Mouse (Mus musculus): ENCODE measurements around the gene Cyp27b1. TPM values are rescaled to one million over a fixed set of nuclear protein-coding genes. Genes with fewer than 3 reads are reported as not detected.

Cyp27b1 gene
- polyA plus RNA-seq, 1 experiment, result not detected

- Histone ChIP-seq H3K9me3 (ENCODE audit: control insufficient read depth, low read length) (no peaks in the 10 kb centered on the region), H3K27me3 (ENCODE audit: control insufficient read depth) (peaks cover 41% of the 10 kb centered on the region), H3K4me3 (replicated peaks) (no peak overlapping the region), H3K4me1 (ENCODE audit: control insufficient read depth) (peaks cover 50% of the 10 kb centered on the region), H3K36me3 (ENCODE audit: control insufficient read depth) (peaks cover under 1% of the 10 kb centered on the region; the same call in 1 of the 2 replicates)
- TF ChIP-seq GATA1 (IDR thresholded peaks at IDR 0.05; ENCODE audit: low read length) (no peak), TAL1 (IDR thresholded peaks at IDR 0.05; ENCODE audit: low read length) (no peak)
Measured at GRCm38 (mm10) chr10:127073981-127074380, 25.9 kb downstream of the Cyp27b1 start.

GRCm38 (mm10) chr10:127075080-127075479 is 27.0 kb downstream of the Cyp27b1 start, which contains the start of gene Agap2:
Gene Agap2, plus strand, starts transcription at chr10:127075284.
- H3K36me3 ChIP-seq (ENCODE audit: control insufficient read depth), result no peaks in the 10 kb centered on the region
- H3K4me1 ChIP-seq (ENCODE audit: control insufficient read depth), result peaks cover 42% of the 10 kb centered on the region
- H3K9me3 ChIP-seq (ENCODE audit: control insufficient read depth, low read length), result peaks cover under 1% of the 10 kb centered on the region; the same call in 1 of the 2 replicates
- H3K4me3 ChIP-seq (replicated peaks), result peak within 1 kb of the TSS; percentile 26
- H3K27me3 ChIP-seq (ENCODE audit: control insufficient read depth), result peaks cover 52% of the 10 kb centered on the region
- TF ChIP-seq GATA1 (IDR thresholded peaks at IDR 0.05; ENCODE audit: low read length) (no peak), TAL1 (IDR thresholded peaks at IDR 0.05; ENCODE audit: low read length) (no peak)

- Histone ChIP-seq H3K4me1 (ENCODE audit: control insufficient read depth) (peaks cover 38% of the 10 kb centered on the region), H3K4me3 (replicated peaks) (peak overlapping the region; percentile 26)
Measured at GRCm38 (mm10) chr10:127075651-127076050, 27.6 kb downstream of the Cyp27b1 start.

GRCm38 (mm10) chr10:127076082-127076481 is 28.0 kb downstream of the Cyp27b1 start:
- TF ChIP-seq TAL1 (IDR thresholded peaks at IDR 0.05; ENCODE audit: low read length), result no peak
- TF ChIP-seq GATA1 (IDR thresholded peaks at IDR 0.05; ENCODE audit: low read length), result no peak
- no peak overlapping the region for H3K4me3 ChIP-seq (replicated peaks)
- peaks cover 34% of the 10 kb centered on the region for H3K4me1 ChIP-seq (ENCODE audit: control insufficient read depth)
- H3K27me3 ChIP-seq (ENCODE audit: control insufficient read depth), result peaks cover 62% of the 10 kb centered on the region
- H3K36me3 ChIP-seq (ENCODE audit: control insufficient read depth), result no peaks in the 10 kb centered on the region
- H3K9me3 ChIP-seq (ENCODE audit: control insufficient read depth, low read length), result peaks cover 9% of the 10 kb centered on the region; the same call in 1 of the 2 replicates

More at GRCm38 (mm10) chr10:127075651-127076050, 27.6 kb downstream of the Cyp27b1 start:
- H3K9me3 ChIP-seq (ENCODE audit: control insufficient read depth, low read length), result peaks cover 6% of the 10 kb centered on the region; the same call in 1 of the 2 replicates
- H3K27me3 ChIP-seq (ENCODE audit: control insufficient read depth), result peaks cover 58% of the 10 kb centered on the region
- TF ChIP-seq GATA1 (IDR thresholded peaks at IDR 0.05; ENCODE audit: low read length) (no peak), TAL1 (IDR thresholded peaks at IDR 0.05; ENCODE audit: low read length) (no peak)
- no peaks in the 10 kb centered on the region for H3K36me3 ChIP-seq (ENCODE audit: control insufficient read depth)

GRCm38 (mm10) chr10:127077515-127077914 is 29.5 kb downstream of the Cyp27b1 start:
- Histone ChIP-seq H3K4me3 (replicated peaks) (no peak overlapping the region), H3K4me1 (ENCODE audit: control insufficient read depth) (peaks cover 29% of the 10 kb centered on the region), H3K36me3 (ENCODE audit: control insufficient read depth) (no peaks in the 10 kb centered on the region), H3K27me3 (ENCODE audit: control insufficient read depth) (peaks cover 77% of the 10 kb centered on the region), H3K9me3 (ENCODE audit: control insufficient read depth, low read length) (peaks cover 9% of the 10 kb centered on the region; the same call in 1 of the 2 replicates)
- no peak; the same call in 2 of the 3 replicates for TF ChIP-seq TAL1 (IDR thresholded peaks at IDR 0.05; ENCODE audit: low read length)
- no peak for TF ChIP-seq GATA1 (IDR thresholded peaks at IDR 0.05; ENCODE audit: low read length)

GRCm38 (mm10) chr10:127078001-127078676 is 30.1 kb downstream of the Cyp27b1 start:
- Histone ChIP-seq H3K4me3 (replicated peaks) (no peak overlapping the region), H3K27me3 (ENCODE audit: control insufficient read depth) (peaks cover 83% of the 10 kb centered on the region), H3K36me3 (ENCODE audit: control insufficient read depth) (no peaks in the 10 kb centered on the region), H3K9me3 (ENCODE audit: control insufficient read depth, low read length) (peaks cover 9% of the 10 kb centered on the region; the same call in 1 of the 2 replicates), H3K4me1 (ENCODE audit: control insufficient read depth) (peaks cover 29% of the 10 kb centered on the region)
- TF ChIP-seq GATA1 (IDR thresholded peaks at IDR 0.05; ENCODE audit: low read length), result no peak
- TF ChIP-seq TAL1 (IDR thresholded peaks at IDR 0.05; ENCODE audit: low read length), result no peak

- no peak for TF ChIP-seq GATA1 (IDR thresholded peaks at IDR 0.05; ENCODE audit: low read length)
- Histone ChIP-seq H3K4me3 (replicated peaks) (no peak overlapping the region), H3K4me1 (ENCODE audit: control insufficient read depth) (peaks cover 29% of the 10 kb centered on the region), H3K9me3 (ENCODE audit: control insufficient read depth, low read length) (peaks cover 9% of the 10 kb centered on the region; the same call in 1 of the 2 replicates), H3K27me3 (ENCODE audit: control insufficient read depth) (peaks cover 91% of the 10 kb centered on the region), H3K36me3 (ENCODE audit: control insufficient read depth) (no peaks in the 10 kb centered on the region)
Measured at GRCm38 (mm10) chr10:127078677-127079575, 30.9 kb downstream of the Cyp27b1 start.

GRCm38 (mm10) chr10:127079665-127080391 is 31.8 kb downstream of the Cyp27b1 start:
- Histone ChIP-seq H3K4me3 (replicated peaks) (no peak overlapping the region), H3K36me3 (ENCODE audit: control insufficient read depth) (no peaks in the 10 kb centered on the region), H3K27me3 (ENCODE audit: control insufficient read depth) (peaks cover 90% of the 10 kb centered on the region), H3K9me3 (ENCODE audit: control insufficient read depth, low read length) (peaks cover 9% of the 10 kb centered on the region; the same call in 1 of the 2 replicates), H3K4me1 (ENCODE audit: control insufficient read depth) (peaks cover 29% of the 10 kb centered on the region)
- TF ChIP-seq TAL1 (IDR thresholded peaks at IDR 0.05; ENCODE audit: low read length) (no peak), GATA1 (IDR thresholded peaks at IDR 0.05; ENCODE audit: low read length) (no peak)
